In genomic region chr10:39104803-39105449, GRCm38 (mm10) we compare ENCODE assay signal across 1 mouse cellular context.
TF ChIP-seq lines count a peak whose summit lies in the region.

No protein-coding gene starts in this region.

TF ChIP-seq in CH12.LX, 34 proteins besides CTCF, POLR2A, EP300 and RAD21:
- TF ChIP-seq CHD1 (IDR thresholded peaks at IDR 0.05; ENCODE audit: low read depth, low read length): no peak
- no peak for TF ChIP-seq MEF2A (IDR thresholded peaks at IDR 0.05; ENCODE audit: borderline replicate concordance, low read depth, low read length)
- no peak for TF ChIP-seq ZKSCAN1 (IDR thresholded peaks at IDR 0.05; ENCODE audit: borderline replicate concordance, low read depth, low read length)
- TF ChIP-seq USF1 (IDR thresholded peaks at IDR 0.05; ENCODE audit: low read depth, low read length): no peak
- TF ChIP-seq POLR2AphosphoS2 (IDR thresholded peaks at IDR 0.05; ENCODE audit: low read depth, low read length): no peak
- no peak for TF ChIP-seq KAT2A (IDR thresholded peaks at IDR 0.05; ENCODE audit: insufficient replicate concordance, low read length)
- TF ChIP-seq USF2 (conservative IDR thresholded peaks at IDR 0.05; ENCODE audit: low read depth, low read length): no peak
- TF ChIP-seq TBP (conservative IDR thresholded peaks at IDR 0.05; ENCODE audit: low read depth, low read length): no peak
- no peak for TF ChIP-seq NRF1 (IDR thresholded peaks at IDR 0.05; ENCODE audit: low read depth, low read length)
- TF ChIP-seq CHD2 (IDR thresholded peaks at IDR 0.05; ENCODE audit: low read length): no peak
- TF ChIP-seq RCOR1 (conservative IDR thresholded peaks at IDR 0.05; ENCODE audit: low read depth, low read length): no peak
- TF ChIP-seq ZC3H11A (IDR thresholded peaks at IDR 0.05; ENCODE audit: low read depth, low read length): no peak
- no peak for TF ChIP-seq E2F4 (IDR thresholded peaks at IDR 0.05; ENCODE audit: insufficient replicate concordance, low read depth, low read length)
- TF ChIP-seq ZNF384 (IDR thresholded peaks at IDR 0.05; ENCODE audit: low read depth, low read length): no peak
